Mouse (Mus musculus): ENCODE measurements around the gene Ttll5.

DNA sequence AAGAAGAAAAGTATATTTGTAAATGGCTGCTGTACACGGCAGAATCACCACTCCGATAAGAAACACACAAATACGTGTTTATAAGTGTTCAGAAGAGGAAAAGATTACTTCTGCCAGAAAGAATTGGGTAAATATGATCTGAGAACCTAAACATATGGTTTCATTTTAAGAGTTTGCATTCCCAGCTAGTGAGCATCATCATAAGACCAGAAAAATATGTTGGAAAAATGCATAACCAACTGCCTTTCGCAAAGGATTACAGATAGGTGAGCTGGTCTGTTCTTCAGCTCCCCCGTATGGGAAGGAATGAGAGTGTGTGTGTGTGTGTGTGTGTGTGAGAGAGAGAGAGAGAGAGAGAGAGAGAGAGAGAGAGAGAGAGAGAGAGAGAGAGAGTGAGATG lies 186.2 kb downstream of the Ttll5 start:
- TF ChIP-seq CTCF (IDR thresholded peaks at IDR 0.05; ENCODE audit: extremely low read depth, insufficient read depth, insufficient read length, insufficient replicate concordance), result no peak
- no peak for TF ChIP-seq POLR2A (IDR thresholded peaks at IDR 0.05; ENCODE audit: low read depth, low read length)

All from spleen, adult 2 months (tissue).